Mouse (Mus musculus) stomach, postnatal 0 days (tissue): Measurements from ENCODE around the gene Fam122c.

Experiments used
- CTCF ChIP-seq: IDR thresholded peaks from 2 replicates; pipeline ENCODE4 v1.5.1; 2016; ENCODE audit warnings: antibody characterized with exemption, low read depth, mild to moderate bottlenecking, moderate library complexity
- EP300 ChIP-seq: optimal IDR thresholded peaks from 2 replicates; pipeline ENCODE3; 2016; ENCODE audit warnings: antibody characterized with exemption

GRCm38 (mm10) chrX:53224353-53224944, 48.8 kb upstream of the Fam122c start:
- TF ChIP-seq CTCF (no peak), EP300 (no peak)
